Mouse (Mus musculus) A20 (cell line): ENCODE measurements around the gene Olfr1537.

ENCODE experiments used
- DNase-seq: peaks from one replicate; pipeline ENCODE4 v3.0.0-alpha.2; 2011; ENCODE audit warnings: low read depth, low spot score

Gene Olfr1537

GRCm38 (mm10) chr9:39249894-39250293 is at the start of gene Olfr1537:
Gene Olfr1537 (minus strand): TSS chr9:39249994.
- no peak for DNase-seq

GRCm38 (mm10) chr9:39287136-39287535 is 37.3 kb upstream of the Olfr1537 start:
- DNase-seq: no peak

DNA sequence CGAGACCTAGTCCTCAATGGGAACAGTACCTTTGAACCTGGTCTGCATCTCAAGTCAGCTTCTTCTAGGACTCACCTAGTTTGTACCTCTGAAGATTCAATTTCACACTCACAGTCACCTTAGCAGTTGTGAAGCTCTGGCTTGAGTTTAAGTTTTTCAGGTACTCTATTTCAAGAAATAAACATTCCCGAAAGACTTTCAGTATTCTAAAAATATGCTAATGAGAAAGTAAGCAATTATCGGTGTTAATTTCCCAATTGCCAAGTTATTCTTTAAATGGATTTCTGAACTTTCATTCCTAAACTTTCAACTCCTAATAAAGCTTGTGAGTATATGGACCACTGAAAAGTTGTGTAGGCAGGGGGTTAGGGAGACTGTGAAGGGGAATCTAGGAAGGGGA is 26.9 kb upstream of the Olfr1537 start, which contains the start of gene Olfr945:
Gene Olfr945, minus strand, starts transcription at position 101 of the 400 bp plus-strand sequence.
- DNase-seq: no peak

- no peak for DNase-seq
Observed at GRCm38 (mm10) chr9:39201620-39202019, 48.2 kb downstream of the Olfr1537 start, which contains the start of gene Olfr944. Gene Olfr944 (plus strand): TSS chr9:39201920.
